Mouse (Mus musculus) heart, postnatal 14 days (tissue): Measurements from ENCODE around the gene Nova1. TPM values are rescaled to one million over a fixed set of nuclear protein-coding genes. Genes with fewer than 3 reads are reported as not detected.

ENCODE experiments used
- DNase-seq, 2 experiments: peaks; one replicate each; pipeline ENCODE4 v3.0.0; 2021 to 2022
- intact Hi-C: fragments of 180-260 bp; cut with DNase I; formaldehyde crosslinking; loops from one replicate; pipeline ENCODE4 v1.15.1; 2025
- long read RNA-seq, 2 experiments: library from polyadenylated mRNA; stranded (forward); transcript quantifications; one replicate each; pipeline ENCODE4 v2.0.0; 2021
- total RNA-seq, 2 experiments: library from RNA; stranded (reverse); gene quantifications; 2 replicates each; pipeline ENCODE4 v1.2.3; 2021

Gene Nova1
- total RNA-seq, result 1 to 10 TPM; 1.4 to 2.2 TPM
- long read RNA-seq, experiment 1, partial matches to known transcripts, result 0 of 1 reads
- long read RNA-seq, experiment 1, other reads (novel, unspliced or antisense), result 1 of 1 reads
- long read RNA-seq, experiment 2, full-length matches to known transcripts, result 1 of 1 reads
- long read RNA-seq, experiment 2, partial matches to known transcripts, result 0 of 1 reads
- long read RNA-seq, experiment 2, other reads (novel, unspliced or antisense), result 0 of 1 reads

DNA sequence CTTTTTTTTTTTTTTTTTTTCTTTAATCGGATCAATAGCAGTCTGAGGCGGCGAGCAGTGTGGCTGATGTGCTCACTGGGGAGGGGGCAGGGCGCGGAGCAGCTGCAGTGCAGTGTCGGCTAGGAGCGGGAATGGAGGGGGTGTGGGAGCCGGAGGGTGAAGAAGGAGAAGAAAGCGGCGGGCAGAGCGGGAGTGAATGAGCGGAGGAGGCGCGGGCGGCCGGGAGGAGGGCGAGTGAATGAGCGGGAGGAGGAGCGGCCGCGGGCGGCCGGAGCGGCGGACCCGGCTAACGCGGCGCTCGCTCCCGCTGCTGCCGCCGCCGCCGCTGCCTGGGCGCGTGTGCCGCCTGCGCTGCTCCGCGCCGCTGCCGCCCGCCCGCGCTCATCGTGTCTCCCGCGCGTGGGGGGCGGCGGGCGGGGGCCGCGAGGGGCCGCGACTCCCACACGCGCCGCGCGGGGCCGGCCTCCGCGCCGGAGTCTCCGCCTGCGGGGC, at the start of gene Nova1:
Gene Nova1, minus strand, starts transcription at position 74 of the 492 bp plus-strand sequence.
- intact Hi-C loops, result no loop called here
- peak; percentile 61 to 71 for DNase-seq

- intact Hi-C loops, result no loop called here
- peak; percentile 94 to 95 for DNase-seq
Measured at GRCm38 (mm10) chr12:46819348-46820022, 756 bp upstream of the Nova1 start.

GRCm38 (mm10) chr12:46818021-46818855, 491 bp downstream of the Nova1 start:
- intact Hi-C loops, result no loop called here
- peak; percentile 23 to 35 for DNase-seq

GRCm38 (mm10) chr12:46817211-46817803, 1.4 kb downstream of the Nova1 start:
- DNase-seq, result no peak
- intact Hi-C loops, result no loop called here

GRCm38 (mm10) chr12:46816291-46816690, 2.4 kb downstream of the Nova1 start:
- intact Hi-C loops, result no loop called here
- no peak for DNase-seq

DNA sequence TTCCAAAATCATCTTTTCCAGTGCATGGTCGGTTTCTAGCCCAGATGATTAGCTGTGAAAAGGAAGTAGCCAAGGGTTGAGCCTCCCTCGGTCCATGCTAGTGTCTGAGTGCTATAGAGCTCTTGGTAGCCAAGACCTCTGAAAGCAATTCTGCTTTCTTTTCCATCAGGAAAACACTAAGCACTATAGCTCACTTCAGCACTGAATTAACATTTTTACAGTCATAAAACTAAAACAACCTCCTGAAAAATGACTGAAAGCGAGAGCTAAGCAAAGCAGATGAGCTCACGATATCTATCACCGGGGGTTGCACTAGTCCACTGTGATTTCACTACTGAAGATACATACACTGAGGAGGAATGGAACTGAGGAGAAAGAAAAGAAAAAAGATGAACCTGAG, 3.0 kb downstream of the Nova1 start:
- no peak for DNase-seq
- intact Hi-C loops, result no loop called here

DNA sequence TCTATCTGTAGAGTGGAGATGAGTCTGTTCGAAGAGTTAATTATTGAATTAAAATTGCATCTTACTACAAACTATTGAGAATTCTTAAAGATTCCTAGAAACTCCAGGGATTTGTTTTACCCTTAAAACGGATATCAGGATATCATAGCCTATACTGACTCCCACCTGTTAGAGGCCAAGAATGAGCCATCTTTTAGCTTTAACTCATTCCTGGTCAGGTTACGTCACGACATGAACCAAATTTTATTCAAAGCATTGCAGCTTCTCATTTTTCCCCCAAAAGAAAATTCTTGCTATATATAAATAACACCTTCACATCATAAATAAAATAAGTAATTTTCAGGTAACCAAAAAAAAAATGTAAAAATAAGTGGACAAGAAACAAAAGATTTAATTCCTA, 3.9 kb downstream of the Nova1 start:
- no peak for DNase-seq
- intact Hi-C loops, result no loop called here

- no peak for DNase-seq
- intact Hi-C loops, result no loop called here
Measured at GRCm38 (mm10) chr12:46801311-46801710, 17.4 kb downstream of the Nova1 start.

- intact Hi-C loops, result no loop called here
- no peak for DNase-seq
Measured at GRCm38 (mm10) chr12:46782301-46783280, 36.1 kb downstream of the Nova1 start.

DNA sequence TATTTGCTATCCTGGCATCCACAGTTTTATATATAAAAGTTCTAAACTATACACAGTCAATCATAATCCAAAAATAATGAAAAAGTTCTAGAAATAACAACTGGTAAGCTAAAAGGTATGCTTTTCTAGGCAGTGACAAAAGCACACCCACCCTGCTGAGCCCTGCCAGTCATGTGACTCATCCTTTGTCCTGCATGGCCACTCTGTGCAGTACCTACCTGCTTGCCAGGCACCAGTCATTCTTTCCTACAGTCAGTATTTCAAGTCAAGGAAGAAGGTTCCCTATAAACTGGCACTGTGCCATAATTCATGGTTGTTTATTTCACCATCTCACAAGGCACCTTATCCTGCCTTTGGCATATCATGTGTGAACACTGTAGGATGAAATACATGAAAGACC, 37.2 kb downstream of the Nova1 start:
- intact Hi-C loops, result no loop called here
- no peak for DNase-seq

GRCm38 (mm10) chr12:46780983-46781382, 37.7 kb downstream of the Nova1 start:
- no peak for DNase-seq
- intact Hi-C loops, result no loop called here

DNA sequence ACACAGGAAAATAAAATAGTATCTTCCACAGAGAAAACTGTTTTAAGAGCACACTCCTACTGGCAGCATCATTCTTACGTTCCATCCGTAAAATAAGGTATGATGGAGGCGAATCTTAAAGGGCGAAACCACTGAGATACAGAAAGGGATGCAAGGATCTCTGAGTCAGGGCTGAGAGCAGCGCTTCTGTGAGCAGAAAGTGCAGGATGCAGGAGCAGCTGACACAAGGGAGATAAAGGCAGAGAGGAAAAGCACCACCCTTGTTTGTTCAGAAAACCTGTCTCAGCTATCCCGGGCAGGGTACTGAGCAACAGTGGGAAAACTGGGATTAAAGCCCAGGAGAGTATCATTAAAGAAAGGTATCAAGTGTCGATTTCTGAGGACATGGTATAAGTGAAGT, 59.3 kb downstream of the Nova1 start:
- no peak for DNase-seq
- intact Hi-C loops, result no loop called here

- no peak for DNase-seq
- intact Hi-C loops, result no loop called here
Measured at GRCm38 (mm10) chr12:46754325-46754848, 64.3 kb downstream of the Nova1 start.

DNA sequence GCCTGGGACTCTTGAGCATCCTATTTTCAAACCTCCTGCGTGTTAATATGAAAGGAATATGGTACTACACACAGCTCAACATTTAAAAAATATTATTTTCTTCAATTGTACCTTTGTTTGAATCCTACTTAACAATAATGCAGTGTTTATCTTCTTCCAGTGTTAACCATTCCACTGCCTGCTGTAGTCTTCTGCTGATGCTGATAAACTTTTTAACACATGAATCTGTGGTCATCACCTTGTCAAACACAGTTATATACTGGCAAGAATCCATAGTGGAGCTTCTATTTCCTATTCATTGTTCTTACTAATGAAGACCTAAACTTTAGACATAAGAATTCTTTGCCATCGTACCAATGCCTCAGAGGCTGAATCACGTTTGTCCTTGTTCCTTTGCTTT, 65.6 kb downstream of the Nova1 start:
- no peak for DNase-seq
- intact Hi-C loops, result no loop called here

GRCm38 (mm10) chr12:46733261-46733660, 85.5 kb downstream of the Nova1 start:
- DNase-seq, result no peak
- intact Hi-C loops, result no loop called here

DNA sequence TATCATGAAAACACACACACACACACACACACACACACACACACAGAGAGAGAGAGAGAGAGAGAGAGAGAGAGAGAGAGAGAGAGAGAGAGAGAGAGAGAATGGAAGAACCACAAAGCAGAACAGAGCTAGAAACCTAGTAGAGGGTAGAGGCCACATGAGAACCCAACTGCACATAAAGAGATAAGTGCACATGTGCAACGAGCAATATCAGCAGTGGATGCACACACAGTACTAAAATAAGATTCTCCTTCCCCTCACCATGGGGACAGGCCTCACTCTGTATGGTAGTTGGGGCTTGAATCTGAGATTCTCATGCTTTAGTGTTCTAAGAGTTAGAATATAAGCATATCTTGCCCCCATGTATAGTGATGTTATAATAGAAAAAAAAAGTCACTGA, 86.8 kb downstream of the Nova1 start:
- intact Hi-C loops, result no loop called here

DNA sequence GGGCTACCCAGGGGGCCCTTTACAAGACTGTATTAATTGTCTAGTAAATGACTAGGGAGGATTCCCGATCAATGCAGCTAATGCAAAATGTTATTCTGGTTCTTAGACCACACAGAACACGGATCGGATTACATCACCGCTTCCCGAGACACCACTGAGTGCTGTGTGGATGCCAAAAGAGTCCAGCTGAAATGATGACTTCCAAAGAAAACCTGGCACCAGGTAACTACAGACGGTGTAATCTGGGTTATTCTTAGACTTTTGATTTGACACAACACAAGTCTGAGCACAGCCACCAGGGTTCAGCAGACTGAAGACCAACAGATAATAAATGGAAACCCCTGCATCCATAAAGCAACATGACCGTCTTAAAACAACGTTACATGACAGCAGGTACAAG, 96.8 kb downstream of the Nova1 start:
- intact Hi-C loops, result no loop called here
- no peak for DNase-seq

More for the DNA sequence above, 86.8 kb downstream of the Nova1 start:
- no peak for DNase-seq

DNA sequence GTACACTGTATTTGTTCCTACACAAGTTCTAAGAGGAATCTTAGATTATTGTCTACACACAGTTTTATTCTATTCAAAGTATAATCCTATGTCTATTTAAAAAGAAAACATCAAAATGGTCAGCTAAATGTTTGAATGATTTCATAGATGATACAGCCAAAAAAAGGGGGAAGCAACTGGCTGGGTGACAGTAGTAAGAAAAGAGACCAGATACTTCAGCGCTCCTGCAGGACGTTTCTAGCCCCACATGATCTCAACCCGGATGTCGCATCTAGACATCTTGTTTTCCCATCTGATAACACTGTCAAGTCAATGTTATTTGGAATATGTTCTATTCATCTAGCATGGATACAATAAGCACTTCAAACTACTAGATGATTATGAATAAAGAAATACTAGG, 99.7 kb downstream of the Nova1 start:
- intact Hi-C loops, result no loop called here

DNA sequence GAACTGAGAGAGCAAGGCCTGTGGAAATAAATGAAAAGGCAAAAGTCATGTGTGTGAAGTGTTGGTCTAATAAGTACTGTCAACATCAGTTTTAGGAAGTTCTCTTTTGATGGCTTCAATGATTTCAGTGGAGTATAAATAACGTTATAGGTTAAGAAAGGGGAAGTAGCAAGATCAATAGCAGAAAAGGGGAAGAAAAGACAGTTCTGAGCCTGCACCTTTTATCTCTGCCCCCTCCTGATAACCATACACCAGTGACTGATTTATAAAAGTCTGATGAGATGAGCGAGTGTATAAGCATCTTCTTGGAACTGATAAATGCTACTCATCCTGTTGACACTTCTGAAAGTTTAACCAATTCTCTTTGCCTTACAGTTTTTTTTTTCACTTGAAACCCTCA, 108.6 kb downstream of the Nova1 start:
- no peak for DNase-seq
- intact Hi-C loops, result no loop called here

More for the DNA sequence above, 99.7 kb downstream of the Nova1 start:
- no peak for DNase-seq
